Mouse (Mus musculus) megakaryocyte-erythroid progenitor cell, adult 5 weeks (primary cell): Measurements from ENCODE around the gene Gm3893. TPM values are rescaled to one million over a fixed set of nuclear protein-coding genes. Genes with fewer than 3 reads are reported as not detected.

Experiments used
- polyA plus RNA-seq: library from polyadenylated mRNA; stranded (reverse); fragments of >175 nt; gene quantifications from 2 replicates; pipeline ENCODE4 v1.2.3, GENCODE M21; 2012

The Gm3893 gene
- polyA plus RNA-seq, result 0.18 TPM in 1 of 2 replicates, not detected in the other

GRCm38 (mm10) chr4:42090907-42091306 is at the start of gene Gm3893:
Gm3893 (plus strand) TSS chr4:42091207.

GRCm38 (mm10) chr4:42114517-42114916 is 23.5 kb downstream of the Gm3893 start, which contains the start of gene Gm13304:
Gm13304 (plus strand) TSS chr4:42114817.

Other genes with a start within 250 kb of the Gm3893 start
- gene Gm21541, start 187.6 kb upstream of the Gm3893 start, polyA plus RNA-seq, result not detected in 2 replicates
- 2.0 and 11.5 TPM in 2 replicates for gene Gm20878, start 149.6 kb upstream of the Gm3893 start, polyA plus RNA-seq
- not detected in 2 replicates for gene Fam205a4, start 125.1 kb upstream of the Gm3893 start, polyA plus RNA-seq
- gene Gm21093, start 56.5 kb upstream of the Gm3893 start, polyA plus RNA-seq, result 0.04 and 0.19 TPM in 2 replicates
- not detected in 2 replicates for gene Gm13304, start 23.6 kb downstream of the Gm3893 start, polyA plus RNA-seq
- gene Gm13306, start 62.2 kb downstream of the Gm3893 start, polyA plus RNA-seq, result not detected in 2 replicates
- 0.13 and 0.37 TPM in 2 replicates for gene Gm13305, start 77.4 kb downstream of the Gm3893 start, polyA plus RNA-seq
- not detected in 2 replicates for gene Gm10600, start 149.4 kb downstream of the Gm3893 start, polyA plus RNA-seq
- not detected in 2 replicates for gene Ccl21b, start 164.6 kb downstream of the Gm3893 start, polyA plus RNA-seq
- gene Gm21953, start 203.1 kb downstream of the Gm3893 start, polyA plus RNA-seq, result 1.9 TPM in 1 of 2 replicates, not detected in the other
- gene Fam205a3, start 227.1 kb downstream of the Gm3893 start, polyA plus RNA-seq, result not detected in 2 replicates